Mouse (Mus musculus): ENCODE measurements around the gene Cgnl1.
A peak's percentile ranks its signal among the peaks of the same experiment; 100 is the strongest.

Cgnl1 gene

GRCm38 (mm10) chr9:71672495-71672894, 98.9 kb downstream of the Cgnl1 start:
- no peak for DNase-seq (ENCODE audit: low spot score)

- no peak for DNase-seq (ENCODE audit: low spot score)
Measured at GRCm38 (mm10) chr9:71670677-71671076, 100.7 kb downstream of the Cgnl1 start.

GRCm38 (mm10) chr9:71667616-71668015, 103.8 kb downstream of the Cgnl1 start:
- no peak for DNase-seq (ENCODE audit: low spot score)

GRCm38 (mm10) chr9:71666432-71666831, 105.0 kb downstream of the Cgnl1 start:
- DNase-seq (ENCODE audit: low spot score): no peak

- no peak for DNase-seq (ENCODE audit: low spot score)
Measured at GRCm38 (mm10) chr9:71665493-71665892, 105.9 kb downstream of the Cgnl1 start.

GRCm38 (mm10) chr9:71664855-71665254, 106.5 kb downstream of the Cgnl1 start:
- DNase-seq (ENCODE audit: low spot score): no peak

GRCm38 (mm10) chr9:71663421-71664217, 107.8 kb downstream of the Cgnl1 start:
- DNase-seq (ENCODE audit: low spot score): no peak

GRCm38 (mm10) chr9:71660540-71660939, 110.9 kb downstream of the Cgnl1 start:
- no peak for DNase-seq (ENCODE audit: low spot score)

- no peak for DNase-seq (ENCODE audit: low spot score)
Measured at GRCm38 (mm10) chr9:71659681-71660080, 111.7 kb downstream of the Cgnl1 start.

- DNase-seq (ENCODE audit: low spot score): no peak
Measured at GRCm38 (mm10) chr9:71657199-71657598, 114.2 kb downstream of the Cgnl1 start.

- no peak for DNase-seq (ENCODE audit: low spot score)
Measured at GRCm38 (mm10) chr9:71654861-71655260, 116.5 kb downstream of the Cgnl1 start.

GRCm38 (mm10) chr9:71646115-71646514, 125.3 kb downstream of the Cgnl1 start:
- peak; percentile 84 for DNase-seq (ENCODE audit: low spot score)

GRCm38 (mm10) chr9:71643611-71644010, 127.8 kb downstream of the Cgnl1 start:
- no peak for DNase-seq (ENCODE audit: low spot score)

- no peak for DNase-seq (ENCODE audit: low spot score)
Measured at GRCm38 (mm10) chr9:71642270-71642669, 129.1 kb downstream of the Cgnl1 start.

GRCm38 (mm10) chr9:71640361-71640927, 131.0 kb downstream of the Cgnl1 start:
- no peak for DNase-seq (ENCODE audit: low spot score)

GRCm38 (mm10) chr9:71638198-71638597, 133.2 kb downstream of the Cgnl1 start:
- DNase-seq (ENCODE audit: low spot score): no peak

- no peak for DNase-seq (ENCODE audit: low spot score)
Measured at GRCm38 (mm10) chr9:71636854-71637253, 134.5 kb downstream of the Cgnl1 start.

GRCm38 (mm10) chr9:71635627-71636026, 135.8 kb downstream of the Cgnl1 start:
- DNase-seq (ENCODE audit: low spot score): no peak

- no peak for DNase-seq (ENCODE audit: low spot score)
Measured at GRCm38 (mm10) chr9:71634916-71635315, 136.5 kb downstream of the Cgnl1 start.

GRCm38 (mm10) chr9:71628921-71629320, 142.5 kb downstream of the Cgnl1 start:
- DNase-seq (ENCODE audit: low spot score): no peak

GRCm38 (mm10) chr9:71628286-71628685, 143.1 kb downstream of the Cgnl1 start:
- no peak for DNase-seq (ENCODE audit: low spot score)

GRCm38 (mm10) chr9:71625961-71626360, 145.4 kb downstream of the Cgnl1 start:
- DNase-seq (ENCODE audit: low spot score): no peak

- peak; percentile 43 for DNase-seq (ENCODE audit: low spot score)
Measured at GRCm38 (mm10) chr9:71624793-71625495, 146.5 kb downstream of the Cgnl1 start.

All from ovary, postnatal 14 days (tissue).